Mouse (Mus musculus): Measurements from ENCODE around the gene Fbxl22. TPM values are rescaled to one million over a fixed set of nuclear protein-coding genes. Genes with fewer than 3 reads are reported as not detected.

The Fbxl22 gene
- polyA plus RNA-seq, 1 experiment from 2014 or later, result 0.59 TPM

GRCm38 (mm10) chr9:66517746-66518145 is 3.4 kb upstream of the Fbxl22 start:
- in situ Hi-C loops (cut with MboI; ENCODE audit: low pct_unique_long_range_greater_than_20kb), result loop anchor here (5.0 kb wide), 1 partner anchor 100 kb away; no protein-coding TSS in a partner anchor
- DNase-seq (ENCODE audit: low read depth, low spot score) (no peak), ATAC-seq (no peak)
- ChIA-PET POLR2A (no interaction called here), CTCF (interaction anchor here (1.2 to 1.5 kb wide), 2 partner anchors 8 to 104 kb away, joined by 3 read pairs; no protein-coding TSS in a partner anchor)
- no peaks in the 10 kb centered on the region for H3K27me3 ChIP-seq
- no peak for TF ChIP-seq CTCF (IDR thresholded peaks at IDR 0.05)

DNA sequence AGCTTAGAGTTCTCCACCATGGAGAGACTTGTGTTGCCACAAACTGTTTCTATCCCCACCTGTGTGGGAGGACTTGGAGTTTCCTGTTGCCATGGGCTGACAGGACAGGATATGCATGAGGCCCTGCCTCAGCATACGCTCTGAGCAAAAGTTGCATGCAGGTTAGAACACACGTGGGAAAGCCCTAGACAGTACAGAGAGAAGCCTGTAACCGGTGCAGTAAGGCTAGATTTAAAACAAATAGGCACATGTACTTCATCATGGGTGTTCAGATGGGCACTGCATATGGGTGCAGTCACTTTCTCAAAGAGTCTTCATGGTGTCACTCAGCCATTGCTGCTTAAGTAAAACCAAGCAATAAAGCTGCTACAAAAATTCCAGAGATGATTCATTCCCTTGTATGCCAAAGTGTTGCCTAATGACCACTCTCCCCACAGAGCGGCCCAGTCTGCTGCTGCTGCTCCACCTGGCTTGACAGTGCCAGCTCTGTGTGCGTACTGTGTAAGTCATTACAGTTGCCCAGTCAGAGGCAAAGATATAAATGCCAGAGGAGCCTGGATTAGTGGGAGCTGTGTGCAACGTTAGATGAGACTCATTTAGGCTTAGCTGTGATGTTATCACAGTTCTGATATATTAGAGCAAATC is 2.0 kb upstream of the Fbxl22 start:
- in situ Hi-C loops (cut with MboI; ENCODE audit: low pct_unique_long_range_greater_than_20kb), result loop anchor here (5.0 kb wide), 1 partner anchor 101 kb away; no protein-coding TSS in a partner anchor
- TF ChIP-seq CTCF (IDR thresholded peaks at IDR 0.05), result no peak
- DNase-seq (ENCODE audit: low read depth, low spot score), result peak; percentile 75
- ATAC-seq, result peak; percentile 64
- H3K27me3 ChIP-seq, result no peaks in the 10 kb centered on the region
- ChIA-PET POLR2A (no interaction called here), CTCF (interaction anchor here (0.8 to 1.2 kb wide), 2 partner anchors 9 to 59 kb away, joined by 3 read pairs; no protein-coding TSS in a partner anchor)

- no peaks in the 10 kb centered on the region for H3K27me3 ChIP-seq
- POLR2A ChIA-PET, result no interaction called here
- CTCF ChIA-PET, result interaction anchor here (1.1 kb wide), 1 partner anchor 9 kb away, joined by 3 read pairs; no protein-coding TSS in a partner anchor
- TF ChIP-seq CTCF (IDR thresholded peaks at IDR 0.05), result no peak
- ATAC-seq (no peak), DNase-seq (ENCODE audit: low read depth, low spot score) (no peak)
- in situ Hi-C loops (cut with MboI; ENCODE audit: low pct_unique_long_range_greater_than_20kb), result loop anchor here (5.0 kb wide), 1 partner anchor 102 kb away; no protein-coding TSS in a partner anchor
Measured at GRCm38 (mm10) chr9:66515680-66516210, 1.4 kb upstream of the Fbxl22 start.

DNA sequence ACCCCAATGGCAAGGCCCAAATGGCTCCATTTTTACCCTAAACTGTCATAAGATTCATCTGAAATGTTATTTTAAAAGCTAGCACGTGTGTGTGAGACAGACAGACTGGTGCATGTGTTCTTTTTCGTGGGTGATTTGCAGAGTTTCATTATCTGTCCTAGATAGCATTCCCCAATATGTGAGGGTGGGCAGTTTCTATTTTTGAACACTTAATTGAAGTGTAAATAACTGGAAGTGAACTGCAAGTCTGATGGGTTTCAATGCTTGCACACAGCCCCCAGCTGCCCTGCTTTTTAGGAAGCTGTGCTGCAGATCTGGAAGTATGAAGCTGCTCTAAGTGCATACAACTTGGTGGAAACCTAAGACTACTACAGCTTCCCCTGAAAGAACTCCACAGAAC is 722 bp upstream of the Fbxl22 start:
- H3K27me3 ChIP-seq, result no peaks in the 10 kb centered on the region
- ChIA-PET CTCF (interaction anchor here (1.1 to 1.2 kb wide), 2 partner anchors 8 to 97 kb away, joined by 3 to 4 read pairs; no protein-coding TSS in a partner anchor), POLR2A (interaction anchor here (0.6 kb wide), 1 partner anchor 311 kb away, joined by 4 read pairs; no protein-coding TSS in a partner anchor)
- no peak for ATAC-seq
- in situ Hi-C loops (cut with MboI; ENCODE audit: low pct_unique_long_range_greater_than_20kb), result loop anchor here (5.0 kb wide), 1 partner anchor 102 kb away; no protein-coding TSS in a partner anchor
- no peak for DNase-seq (ENCODE audit: low read depth, low spot score)
- no peak for TF ChIP-seq CTCF (IDR thresholded peaks at IDR 0.05)

DNA sequence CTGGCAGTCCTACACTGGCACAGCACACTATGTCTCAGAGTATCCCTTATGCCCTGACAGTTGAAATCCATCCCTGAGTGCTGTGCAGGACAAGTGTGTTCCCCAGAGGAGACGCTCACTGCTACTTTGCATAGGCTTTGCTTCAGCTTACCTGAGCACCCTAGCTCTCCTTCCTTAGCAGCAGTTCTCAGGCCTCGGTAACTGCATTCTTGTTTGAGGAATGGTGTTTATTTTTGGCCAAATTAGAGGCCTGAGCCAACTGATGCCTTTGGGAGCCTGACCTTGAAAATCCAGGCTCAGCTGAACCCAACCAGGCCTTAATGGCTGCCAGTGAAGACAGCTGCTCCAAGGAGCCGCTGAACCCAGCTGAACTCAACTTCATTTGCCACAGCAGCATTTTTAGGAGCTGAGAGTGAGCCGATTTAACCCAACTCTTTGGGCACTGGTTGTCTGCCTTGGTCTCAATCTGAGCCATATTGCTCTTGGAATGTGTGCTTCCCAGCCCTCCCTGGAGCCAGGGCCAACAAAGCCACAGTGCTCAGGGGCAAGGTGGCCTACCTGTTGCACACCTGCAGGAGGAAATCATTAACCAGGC is 635 bp downstream of the Fbxl22 start:
- no peaks in the 10 kb centered on the region for H3K27me3 ChIP-seq
- POLR2A ChIA-PET, result no interaction called here
- no peak for TF ChIP-seq CTCF (IDR thresholded peaks at IDR 0.05)
- DNase-seq (ENCODE audit: low read depth, low spot score) (no peak), ATAC-seq (no peak)
- CTCF ChIA-PET, result no interaction called here
- in situ Hi-C loops (cut with MboI; ENCODE audit: low pct_unique_long_range_greater_than_20kb), result no loop called here

GRCm38 (mm10) chr9:66513150-66513549 is 1.2 kb downstream of the Fbxl22 start:
- ATAC-seq (no peak), DNase-seq (ENCODE audit: low read depth, low spot score) (no peak)
- CTCF ChIA-PET, result no interaction called here
- in situ Hi-C loops (cut with MboI; ENCODE audit: low pct_unique_long_range_greater_than_20kb), result no loop called here
- H3K27me3 ChIP-seq, result no peaks in the 10 kb centered on the region
- TF ChIP-seq CTCF (IDR thresholded peaks at IDR 0.05), result no peak
- POLR2A ChIA-PET, result interaction anchor here (1.0 kb wide), 1 partner anchor 48 kb away, joined by 3 read pairs; no protein-coding TSS in a partner anchor

DNA sequence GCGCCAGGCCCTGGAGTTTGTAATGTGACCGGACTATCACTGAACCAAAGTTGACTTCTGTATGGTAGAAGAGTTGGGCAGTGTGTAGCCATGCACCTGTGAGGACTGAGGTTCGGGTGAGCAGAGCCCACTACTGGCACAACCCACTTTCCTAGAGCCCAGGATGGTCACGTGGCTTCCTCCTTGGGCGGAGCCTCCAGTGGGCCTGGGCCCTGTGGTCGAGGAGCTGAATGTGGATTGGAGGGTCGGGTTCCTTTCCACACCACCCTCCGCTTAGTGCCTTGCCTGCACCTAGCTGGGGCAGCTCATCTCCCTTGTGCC is 2.1 kb downstream of the Fbxl22 start:
- in situ Hi-C loops (cut with MboI; ENCODE audit: low pct_unique_long_range_greater_than_20kb), result no loop called here
- no peak for TF ChIP-seq CTCF (IDR thresholded peaks at IDR 0.05)
- DNase-seq (ENCODE audit: low read depth, low spot score) (no peak), ATAC-seq (no peak)
- ChIA-PET POLR2A (interaction anchor here (0.6 to 1.0 kb wide), 3 partner anchors 47 to 308 kb away, joined by 3 read pairs; no protein-coding TSS in a partner anchor), CTCF (no interaction called here)
- no peaks in the 10 kb centered on the region for H3K27me3 ChIP-seq

DNA sequence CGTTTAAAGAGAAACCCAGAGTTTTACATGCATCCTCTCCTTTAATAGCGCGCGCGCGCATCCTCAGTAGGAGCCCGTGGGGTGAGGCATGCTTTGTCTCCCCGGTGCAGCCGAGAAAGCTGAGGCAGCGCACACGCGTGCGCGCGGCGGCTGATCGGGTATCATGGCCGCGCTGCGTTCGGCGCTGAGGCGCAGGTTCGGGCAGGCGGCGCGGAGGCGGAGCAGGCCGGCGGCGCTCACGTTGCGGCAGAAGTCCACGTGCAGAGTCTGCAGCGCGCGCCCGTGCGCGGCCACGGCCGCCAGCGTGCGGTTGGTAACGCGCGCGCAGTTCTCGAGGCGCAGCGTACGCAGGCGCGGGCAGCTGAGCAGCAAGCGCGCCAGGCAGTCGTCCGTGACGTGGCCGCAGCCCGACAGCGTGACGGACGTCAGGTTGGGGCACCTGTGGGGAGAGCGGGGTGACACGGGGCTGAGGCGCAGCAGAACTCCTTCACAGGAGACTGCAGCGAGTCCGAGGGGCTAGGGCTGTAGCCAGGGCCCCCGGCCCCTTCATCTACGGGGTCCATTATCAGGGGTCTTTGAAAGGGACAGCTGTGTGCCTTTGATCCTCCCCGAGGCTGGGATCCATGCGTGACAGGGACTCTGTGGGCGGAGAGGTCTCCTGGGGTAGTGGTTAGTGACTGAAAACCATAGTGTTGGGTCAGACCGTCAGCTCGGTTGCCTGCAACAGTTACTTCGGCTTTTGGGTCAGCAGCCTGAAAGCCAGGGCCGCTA is 2.6 kb downstream of the Fbxl22 start:
- ATAC-seq (peak; percentile 31), DNase-seq (ENCODE audit: low read depth, low spot score) (no peak)
- ChIA-PET POLR2A (interaction anchor here (0.6 to 0.7 kb wide), 2 partner anchors 99 to 308 kb away, joined by 3 read pairs; no protein-coding TSS in a partner anchor), CTCF (no interaction called here)
- in situ Hi-C loops (cut with MboI; ENCODE audit: low pct_unique_long_range_greater_than_20kb), result no loop called here
- H3K27me3 ChIP-seq, result no peaks in the 10 kb centered on the region
- no peak for TF ChIP-seq CTCF (IDR thresholded peaks at IDR 0.05)

DNA sequence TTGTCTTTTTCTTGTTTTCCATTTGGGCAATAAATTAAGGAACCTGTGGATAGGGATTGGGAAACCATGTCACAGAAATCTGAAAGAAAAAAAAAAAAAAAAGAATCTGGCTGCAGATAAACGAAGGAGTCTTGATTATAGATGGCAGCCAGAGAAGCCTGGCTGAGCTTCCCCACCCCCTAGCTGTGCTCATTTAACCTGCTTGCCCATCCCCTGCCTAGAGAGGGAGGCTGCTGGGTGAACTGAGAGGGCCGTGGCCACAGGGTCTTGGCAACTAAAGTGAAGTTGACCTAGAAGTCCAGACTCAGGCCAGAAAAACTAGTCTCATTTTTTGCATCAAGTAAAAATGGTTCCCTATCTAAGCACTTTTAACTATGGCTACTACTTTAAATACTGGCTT is 3.4 kb downstream of the Fbxl22 start:
- ATAC-seq (no peak), DNase-seq (ENCODE audit: low read depth, low spot score) (no peak)
- no peak for TF ChIP-seq CTCF (IDR thresholded peaks at IDR 0.05)
- ChIA-PET CTCF (no interaction called here), POLR2A (interaction anchor here (0.7 kb wide), 1 partner anchor 36 kb away, joined by 6 read pairs; no protein-coding TSS in a partner anchor)
- in situ Hi-C loops (cut with MboI; ENCODE audit: low pct_unique_long_range_greater_than_20kb), result no loop called here
- no peaks in the 10 kb centered on the region for H3K27me3 ChIP-seq

DNA sequence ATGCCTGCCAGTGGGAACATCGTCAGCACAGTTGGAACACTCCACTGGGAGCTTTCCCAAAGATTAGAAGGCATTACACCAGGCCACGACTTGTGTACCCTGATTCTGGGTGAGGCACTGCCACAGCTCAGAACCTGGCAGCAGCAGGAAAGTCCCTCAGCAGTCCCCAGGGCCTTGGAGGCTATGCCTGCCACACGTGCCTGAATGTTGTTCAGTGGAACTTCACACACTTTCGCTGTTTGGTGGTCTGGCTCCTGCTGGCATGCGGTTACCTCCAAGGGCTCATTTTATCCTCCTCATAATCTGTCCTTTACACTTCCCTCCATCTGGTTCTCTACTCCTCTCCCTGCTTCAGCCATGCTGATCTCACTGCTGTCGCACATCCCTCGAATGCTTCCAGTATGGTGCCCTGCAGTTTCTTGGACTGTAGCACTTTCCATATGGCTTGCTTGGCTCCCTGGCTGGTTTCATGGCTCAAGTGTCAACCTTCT is 4.0 kb downstream of the Fbxl22 start:
- ChIA-PET CTCF (interaction anchor here (1.9 kb wide), 1 partner anchor 10 kb away, joined by 6 read pairs; no protein-coding TSS in a partner anchor), POLR2A (no interaction called here)
- in situ Hi-C loops (cut with MboI; ENCODE audit: low pct_unique_long_range_greater_than_20kb), result no loop called here
- DNase-seq (ENCODE audit: low read depth, low spot score), result no peak
- no peak for TF ChIP-seq CTCF (IDR thresholded peaks at IDR 0.05)
- no peak for ATAC-seq
- H3K27me3 ChIP-seq, result no peaks in the 10 kb centered on the region

All from Patski (cell line).